Mouse (Mus musculus) kidney, postnatal 0 days (tissue): Measurements from ENCODE around the gene Cadm2. TPM values are rescaled to one million over a fixed set of nuclear protein-coding genes. Genes with fewer than 3 reads are reported as not detected.

Experiments
- ATAC-seq: fragments of 200-750 bp; cut with Nextera tagmentation; replicated peaks from 2 replicates; pipeline ENCODE4 v1.8.0; 2017; ENCODE audit warnings: low read depth, moderate number of reproducible peaks, moderate TSS enrichment, moderate library complexity; ENCODE audit not compliant: low FRiP score
- DNase-seq: peaks from one replicate; pipeline ENCODE4 v3.0.0-alpha.2; 2016; ENCODE audit warnings: low spot score
- H3K27ac ChIP-seq: fragments of 300-500 bp; sonication (generic); 2 replicates; pipeline ENCODE4 v1.5.1; 2014; ENCODE audit warnings: mild to moderate bottlenecking
- H3K27me3 ChIP-seq: fragments of 300-500 bp; sonication (generic); 2 replicates; pipeline ENCODE4 v1.6.1; 2014; ENCODE audit warnings: low read length, mixed read lengths; ENCODE audit not compliant: insufficient read depth
- H3K36me3 ChIP-seq: fragments of 300-500 bp; sonication (generic); 2 replicates; pipeline ENCODE4 v1.6.1; 2014; ENCODE audit warnings: low read length, mixed read lengths; ENCODE audit not compliant: insufficient read depth
- H3K4me1 ChIP-seq: fragments of 300-500 bp; sonication (generic); replicated peaks from 2 replicates; pipeline ENCODE4 v1.6.1; 2014; ENCODE audit warnings: antibody characterized with exemption, low read length, mixed read lengths; ENCODE audit not compliant: insufficient read depth
- H3K4me2 ChIP-seq: fragments of 300-500 bp; sonication (generic); 2 replicates; pipeline ENCODE4 v1.6.1; 2014; ENCODE audit warnings: mild to moderate bottlenecking, low read length, moderate library complexity, mixed read lengths
- H3K4me3 ChIP-seq: fragments of 300-500 bp; sonication (generic); replicated peaks from 2 replicates; pipeline ENCODE4 v1.5.1; 2014; ENCODE audit warnings: low read depth, low read length
- H3K9ac ChIP-seq: fragments of 300-500 bp; sonication (generic); 2 replicates; pipeline ENCODE4 v1.6.1; 2014; ENCODE audit warnings: low read depth, low read length
- H3K9me3 ChIP-seq: fragments of 300-500 bp; sonication (generic); replicated peaks from 2 replicates; pipeline ENCODE4 v1.6.1; 2016; ENCODE audit warnings: low read length, inconsistent platforms, mixed read lengths
- CTCF ChIP-seq: IDR thresholded peaks from 2 replicates; pipeline ENCODE4 v1.5.1; 2016; ENCODE audit warnings: antibody characterized with exemption, low read depth, mild to moderate bottlenecking, moderate library complexity
- WGBS: fragments of 180-500 bp; shearing (Covaris S2); extraction: QIAGEN DNeasy Blood & Tissue Kit; methylation state at CpG from one replicate; pipeline ENCODE4 v1.1.7; 2014; 5-methylcytosine and 5-hydroxymethylcytosine counted together
- polyA plus RNA-seq: library from polyadenylated mRNA; unstranded; fragments of >200 nt; fragmentation: Nextera tagmentation; extraction: Ambion mirVana; gene quantifications from 2 replicates; pipeline ENCODE4 v1.2.1, GENCODE M21; 2015

The Cadm2 gene
- polyA plus RNA-seq, 1 experiment from 2014 or later: 0.11 TPM

DNA sequence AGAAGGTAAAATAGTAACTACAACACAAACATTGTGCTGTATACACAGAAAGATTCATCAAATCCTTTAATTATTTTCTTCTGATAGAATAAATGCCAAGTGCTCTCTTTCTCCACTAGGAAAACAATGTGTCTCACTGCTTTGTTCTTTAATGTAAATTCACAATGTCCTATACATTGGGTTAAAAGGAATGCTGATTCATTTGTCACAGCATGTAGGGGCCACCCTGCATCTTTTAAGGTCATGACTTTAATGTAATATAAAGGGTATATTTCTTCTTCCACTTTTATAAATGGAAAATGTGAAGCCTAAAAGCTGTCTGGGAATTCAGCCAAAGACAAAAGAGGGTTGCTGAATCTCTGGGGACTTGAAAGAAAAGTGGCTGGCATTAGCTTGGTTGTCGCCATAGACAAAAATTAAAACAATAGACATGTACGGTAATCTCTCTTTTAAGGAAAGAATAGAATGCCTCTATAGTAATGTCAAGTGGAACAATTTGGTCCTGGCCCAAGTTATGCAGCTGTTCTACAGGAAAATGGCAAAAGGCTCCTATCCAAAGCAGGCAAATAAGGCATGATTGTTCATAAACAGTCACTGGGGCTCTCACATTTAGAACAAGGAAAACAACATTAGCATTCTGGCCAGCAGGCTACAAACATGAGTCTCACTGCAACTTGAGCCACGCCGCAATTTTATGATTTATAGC, 851.9 kb downstream of the Cadm2 start:
- Histone ChIP-seq H3K9ac (no peak overlapping the region), H3K9me3 (no peaks in the 10 kb centered on the region), H3K27me3 (no peaks in the 10 kb centered on the region), H3K4me3 (no peak overlapping the region), H3K27ac (no peak overlapping the region), H3K4me1 (no peaks in the 10 kb centered on the region), H3K36me3 (no peaks in the 10 kb centered on the region), H3K4me2 (no peak overlapping the region)
- ATAC-seq (no peak), DNase-seq (no peak)
- 75% methylated on average over 4 of the region's 4 CpGs for WGBS
- no peak for TF ChIP-seq CTCF

DNA sequence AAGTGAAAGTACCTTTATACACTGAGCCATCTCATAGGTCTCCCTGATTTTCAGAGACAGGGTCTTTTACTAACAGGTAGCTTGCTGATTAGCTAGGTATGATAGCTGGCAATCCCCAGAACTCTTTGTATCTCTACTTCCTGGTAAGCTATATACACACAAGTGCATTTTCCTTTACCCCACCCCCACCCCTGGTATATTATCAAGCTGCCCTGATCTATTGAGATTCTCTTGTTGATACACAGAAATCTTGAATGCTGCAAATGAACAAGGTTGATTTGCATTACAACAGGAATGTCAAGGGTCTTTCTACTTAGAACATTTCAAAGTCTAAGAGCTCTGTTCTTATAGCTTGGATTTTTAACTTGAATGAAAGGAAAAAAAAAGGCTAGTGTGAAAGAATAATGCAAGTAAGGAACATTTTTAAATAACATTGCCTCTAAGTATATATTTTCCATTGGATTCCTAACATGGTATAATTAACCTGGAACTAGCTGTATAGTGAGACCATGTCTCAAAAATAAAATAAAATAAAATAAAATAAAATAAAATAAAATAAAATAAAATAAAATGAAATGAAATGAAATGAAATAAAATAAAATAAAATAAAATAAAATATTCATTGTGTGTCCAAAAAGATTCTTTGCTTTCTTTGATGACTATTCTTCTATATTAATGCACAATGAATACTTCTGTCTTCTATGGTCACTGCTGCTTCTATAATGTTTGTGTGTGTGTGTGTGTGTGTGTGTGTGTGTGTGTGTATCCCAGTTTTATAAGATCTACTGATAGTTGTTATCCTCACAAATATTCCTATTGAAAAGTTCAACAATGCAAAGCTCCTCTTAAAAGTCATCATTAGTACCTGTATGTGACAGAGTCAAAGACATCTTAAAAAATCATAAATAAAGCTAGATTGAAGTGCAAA, 858.9 kb downstream of the Cadm2 start:
- H3K27me3 ChIP-seq: no peaks in the 10 kb centered on the region
- no peaks in the 10 kb centered on the region for H3K9me3 ChIP-seq
- H3K36me3 ChIP-seq: no peaks in the 10 kb centered on the region
- H3K4me2 ChIP-seq: no peak overlapping the region
- no peak overlapping the region for H3K4me3 ChIP-seq
- H3K4me1 ChIP-seq: no peaks in the 10 kb centered on the region
- DNase-seq (no peak), ATAC-seq (no peak)
- TF ChIP-seq CTCF: no peak
- no peak overlapping the region for H3K27ac ChIP-seq
- H3K9ac ChIP-seq: no peak overlapping the region

DNA sequence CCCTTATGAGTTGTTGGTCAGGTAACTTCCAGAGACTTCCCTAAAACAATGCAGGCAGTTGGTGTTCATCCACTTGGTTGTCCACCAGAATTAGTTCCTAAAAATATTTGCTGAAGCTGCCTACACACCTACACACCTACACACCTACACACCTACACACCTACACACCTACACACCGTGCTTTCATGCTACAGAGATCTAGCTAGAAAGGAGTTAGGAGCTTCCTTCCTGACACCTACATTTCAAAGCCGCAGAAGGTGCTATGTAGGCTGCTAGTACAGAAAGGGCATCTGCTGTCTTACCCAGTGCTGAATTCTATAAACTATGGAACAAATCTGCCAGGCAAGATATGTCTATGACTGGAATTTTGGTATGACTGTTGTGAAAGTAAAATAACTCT, 872.2 kb downstream of the Cadm2 start:
- Histone ChIP-seq H3K9ac (no peak overlapping the region), H3K4me1 (no peaks in the 10 kb centered on the region), H3K36me3 (no peaks in the 10 kb centered on the region), H3K4me3 (no peak overlapping the region), H3K27ac (no peak overlapping the region), H3K9me3 (no peaks in the 10 kb centered on the region), H3K4me2 (no peak overlapping the region), H3K27me3 (no peaks in the 10 kb centered on the region)
- ATAC-seq (no peak), DNase-seq (no peak)
- WGBS: 92% methylated on average over 2 of the region's 2 CpGs
- no peak for TF ChIP-seq CTCF

DNA sequence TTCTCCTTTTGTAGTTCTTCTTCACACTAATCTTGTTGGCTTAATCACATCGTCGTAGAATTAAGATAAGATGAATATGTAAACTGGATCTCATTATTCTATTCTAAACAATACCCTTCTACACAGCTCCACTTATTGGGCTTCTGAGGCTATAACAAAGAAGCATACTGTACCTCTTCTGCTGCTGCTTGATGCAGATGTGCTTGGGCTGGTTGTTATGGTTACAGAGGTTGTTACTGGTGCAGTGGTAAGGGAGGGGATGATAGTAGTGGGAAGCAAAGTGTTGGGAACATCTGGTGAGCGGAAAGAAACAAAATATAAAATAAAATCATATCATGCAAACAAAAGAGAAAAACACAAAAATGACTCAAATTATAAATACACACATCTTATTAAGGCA, 889.5 kb downstream of the Cadm2 start:
- no peak for DNase-seq
- Histone ChIP-seq H3K4me1 (no peaks in the 10 kb centered on the region), H3K4me2 (no peak overlapping the region), H3K4me3 (no peak overlapping the region), H3K9me3 (no peaks in the 10 kb centered on the region), H3K9ac (no peak overlapping the region), H3K27ac (no peak overlapping the region), H3K36me3 (no peaks in the 10 kb centered on the region), H3K27me3 (no peaks in the 10 kb centered on the region)
- no peak for ATAC-seq
- TF ChIP-seq CTCF: no peak
- WGBS: 77% methylated on average over 3 of the region's 3 CpGs

DNA sequence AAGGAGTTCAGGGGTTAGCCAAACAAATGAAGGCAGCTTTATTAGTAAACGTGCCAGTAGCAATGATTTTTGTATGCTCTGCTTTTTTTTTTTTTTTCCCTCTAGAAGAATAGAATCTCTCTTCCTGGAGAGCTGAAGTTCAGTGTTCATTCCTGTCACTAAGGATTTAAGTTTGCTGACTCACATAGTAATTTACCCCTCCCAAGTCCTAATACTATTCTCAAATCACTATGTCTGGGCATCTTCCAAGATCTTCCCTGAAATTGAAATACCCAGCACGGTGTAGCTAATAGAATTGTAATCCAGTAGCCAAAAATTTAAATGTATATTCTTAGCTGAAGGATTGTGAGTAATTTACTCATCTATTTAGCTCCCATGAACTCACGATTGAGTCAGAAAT, 914.2 kb downstream of the Cadm2 start:
- ATAC-seq (no peak), DNase-seq (no peak)
- no peaks in the 10 kb centered on the region for H3K4me1 ChIP-seq
- no peak for TF ChIP-seq CTCF
- no peak overlapping the region for H3K4me3 ChIP-seq
- H3K27ac ChIP-seq: no peak overlapping the region
- WGBS: 57% methylated on average over 3 of the region's 3 CpGs
- H3K9ac ChIP-seq: no peak overlapping the region
- H3K27me3 ChIP-seq: no peaks in the 10 kb centered on the region
- H3K36me3 ChIP-seq: no peaks in the 10 kb centered on the region
- H3K4me2 ChIP-seq: no peak overlapping the region
- no peaks in the 10 kb centered on the region for H3K9me3 ChIP-seq

DNA sequence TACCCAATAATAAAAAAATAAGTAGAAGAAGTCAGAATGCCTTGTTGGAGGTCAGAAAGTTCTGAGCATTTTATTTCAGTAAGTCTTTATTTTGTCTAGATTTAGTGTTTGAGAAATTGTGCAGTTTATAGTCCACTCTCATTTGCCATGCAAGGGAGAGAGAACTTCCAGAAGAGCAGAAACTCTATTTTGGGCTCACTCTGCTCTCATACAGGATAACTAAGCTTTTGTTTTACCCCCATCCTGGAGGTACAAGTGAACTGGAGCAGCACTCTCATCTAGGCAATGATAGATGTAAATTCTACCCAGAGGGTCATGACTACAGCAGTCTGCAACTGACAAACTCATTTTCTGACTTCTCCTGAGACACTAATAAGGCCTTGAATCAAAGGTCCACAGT, 925.9 kb downstream of the Cadm2 start:
- Histone ChIP-seq H3K27ac (no peak overlapping the region), H3K9me3 (no peaks in the 10 kb centered on the region), H3K4me1 (no peaks in the 10 kb centered on the region), H3K36me3 (no peaks in the 10 kb centered on the region), H3K9ac (no peak overlapping the region), H3K27me3 (no peaks in the 10 kb centered on the region), H3K4me3 (no peak overlapping the region), H3K4me2 (no peak overlapping the region)
- ATAC-seq: no peak
- TF ChIP-seq CTCF: no peak
- DNase-seq: no peak
